9 mouse cellular contexts compared by ENCODE assay signal in the genomic region with DNA sequence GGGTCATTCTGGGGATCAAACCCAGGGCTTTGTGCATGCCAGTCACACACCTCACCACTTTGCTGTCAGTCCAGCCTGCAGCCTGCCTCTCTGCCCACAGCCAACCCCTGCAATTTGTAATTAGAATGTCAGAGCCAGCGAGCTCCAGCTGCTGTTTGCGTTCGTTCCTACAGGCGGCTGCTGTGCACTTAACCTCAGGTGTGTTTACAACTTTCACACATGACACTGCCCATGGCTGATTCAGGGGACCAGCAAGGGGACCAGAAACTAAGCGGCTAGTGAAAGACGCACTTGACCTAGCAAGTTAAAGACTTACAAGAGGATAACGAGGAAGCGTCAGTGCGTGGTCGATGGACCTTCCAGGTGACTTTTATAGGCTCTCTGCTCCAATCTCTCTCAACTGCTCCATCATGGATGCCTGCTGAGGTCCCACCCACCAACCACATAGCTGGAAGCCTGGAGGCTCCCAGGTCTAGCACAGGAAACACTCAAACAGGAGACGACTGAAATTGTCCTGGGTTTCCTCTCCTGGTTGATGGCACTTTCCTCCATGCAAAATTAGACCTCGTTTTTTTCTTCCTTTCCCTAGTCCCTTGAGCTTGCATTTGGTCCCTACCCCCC. TPM values are rescaled to one million over a fixed set of nuclear protein-coding genes. Genes with fewer than 3 reads are reported as not detected.
A peak's percentile ranks its signal among the peaks of the same experiment; 100 is the strongest.
DNase-seq lines count a peak whose midpoint lies in the region; ATAC-seq and TF ChIP-seq lines count a peak whose summit lies in the region.
"Had no signal": no experiment of that assay in that cellular context is flagged by ENCODE, and none has a peak within 500 bp of the region (broad histone marks: within the 10 kb centered on the region; RNA-seq: fewer than 3 reads in every experiment).

No protein-coding gene starts in this region.

- DNase-seq in gastrocnemius, adult 2 months, result no peak
- DNase-seq in gastrocnemius, postnatal 14 days, result no peak
- DNase-seq in ES-E14 (ENCODE audit: low read depth, low spot score), result no peak
- peak; percentile 58 for DNase-seq in kidney, adult 9 months
- DNase-seq in natural killer cell, adult 2 months (ENCODE audit: low spot score in 2 of 2), result no peak
- no peak for DNase-seq in midbrain, embryonic 14.5 days

- no peak for ATAC-seq in liver, embryonic 15.5 days (ENCODE audit: insufficient read depth)
- no peak for ATAC-seq in granulocyte monocyte progenitor cell, adult 5-6 weeks (replicated peaks; ENCODE audit: poor library complexity, severe bottlenecking)
- no peak for ATAC-seq in midbrain, embryonic 14.5 days (ENCODE audit: low FRiP score, low TSS enrichment)

- 43% methylated on average over 12 of the region's 12 CpGs for WGBS in liver, embryonic 15.5 days (ENCODE audit: insufficient replicate concordance)
- 38% methylated on average over 12 of the region's 12 CpGs for WGBS in midbrain, embryonic 14.5 days

- in situ Hi-C loops in ES-E14 (cut with MboI; ENCODE audit: low sequenced_read_pairs in 2 of 2, unreplicated experiment in 2 of 2), result no loop called here

- intact Hi-C loops in gastrocnemius, adult 2 months (cut with DNase I), result no loop called here
- intact Hi-C loops in gastrocnemius, postnatal 14 days (cut with DNase I; ENCODE audit: low total_unique reads), result no loop called here

- peaks cover 6 to 16% of the 10 kb centered on the region in 2 experiments for H3K4me1 ChIP-seq in ES-E14 (ENCODE audit: control insufficient read depth in 2 of 2, insufficient read depth in 2 of 2, low read length in 2 of 2, poor library complexity in 1 of 2)
- H3K4me1 ChIP-seq in liver, embryonic 15.5 days (replicated peaks), result peaks cover 13% of the 10 kb centered on the region
- H3K4me1 ChIP-seq in midbrain, embryonic 14.5 days (ENCODE audit: control insufficient read depth, insufficient read depth, low read length), result peaks cover 16% of the 10 kb centered on the region

- H3K27ac ChIP-seq in gastrocnemius, adult 2 months, result peak overlapping the region; percentile 73
- H3K27ac ChIP-seq in ES-E14 (ENCODE audit: insufficient read depth, low read depth, low read length, poor library complexity, severe bottlenecking), result no peak overlapping the region
- H3K27ac ChIP-seq in liver, embryonic 15.5 days (replicated peaks), result peak overlapping the region; percentile 72
- no peak overlapping the region for H3K27ac ChIP-seq in midbrain, embryonic 14.5 days (replicated peaks; ENCODE audit: low read depth, low read length)

- peak overlapping the region; percentile 34 for H3K4me2 ChIP-seq in liver, embryonic 15.5 days
- no peak overlapping the region for H3K4me2 ChIP-seq in midbrain, embryonic 14.5 days (ENCODE audit: low read length)

- peaks cover 30% of the 10 kb centered on the region for H3K27me3 ChIP-seq in liver, embryonic 15.5 days
- H3K27me3 ChIP-seq in midbrain, embryonic 14.5 days (ENCODE audit: control insufficient read depth, insufficient read depth, low read length), result no peaks in the 10 kb centered on the region

- H3K36me3 ChIP-seq in ES-E14 (ENCODE audit: control insufficient read depth, insufficient read depth, low read length, poor library complexity, severe bottlenecking), result no peaks in the 10 kb centered on the region
- no peaks in the 10 kb centered on the region for H3K36me3 ChIP-seq in liver, embryonic 15.5 days (replicated peaks)
- no peaks in the 10 kb centered on the region for H3K36me3 ChIP-seq in midbrain, embryonic 14.5 days (ENCODE audit: control insufficient read depth, insufficient read depth, low read length)

- H3K4me3 ChIP-seq in gastrocnemius, adult 2 months, result peak overlapping the region; percentile 51
- H3K4me3 ChIP-seq in ES-E14 (ENCODE audit: insufficient read depth in 1 of 2, low read depth in 1 of 2, low read length in 2 of 2, poor library complexity in 1 of 2, severe bottlenecking in 1 of 2), result no peak overlapping the region
- peak overlapping the region; percentile 15 for H3K4me3 ChIP-seq in liver, embryonic 15.5 days (replicated peaks)
- H3K4me3 ChIP-seq in midbrain, embryonic 14.5 days (replicated peaks; ENCODE audit: low read depth, low read length), result no peak overlapping the region
- H3K4me3 ChIP-seq: megakaryocyte, embryonic 14.5 days had no signal

- H3K9ac ChIP-seq in ES-E14 (ENCODE audit: insufficient read depth, low read depth, low read length, poor library complexity, severe bottlenecking), result peak overlapping the region; percentile 12; the same call in 1 of the 2 replicates
- H3K9ac ChIP-seq in liver, embryonic 15.5 days, result no peak overlapping the region
- no peak overlapping the region for H3K9ac ChIP-seq in midbrain, embryonic 14.5 days (replicated peaks; ENCODE audit: low read length)

- no peak for TF ChIP-seq CTCF in gastrocnemius, adult 2 months (IDR thresholded peaks at IDR 0.05)

- no peaks in the 10 kb centered on the region for H3K9me3 ChIP-seq in ES-E14 (ENCODE audit: control insufficient read depth, insufficient read depth, low read depth, low read length)
- H3K9me3 ChIP-seq in liver, embryonic 15.5 days (replicated peaks), result no peaks in the 10 kb centered on the region
- no peaks in the 10 kb centered on the region for H3K9me3 ChIP-seq in midbrain, embryonic 14.5 days (ENCODE audit: control insufficient read depth, low read length)
- H3K9me3 ChIP-seq: megakaryocyte, embryonic 14.5 days had no signal

TF ChIP-seq in ES-E14, 5 proteins besides CTCF, POLR2A, EP300 and RAD21:
- no peak for TF ChIP-seq CHD2 (IDR thresholded peaks at IDR 0.05; ENCODE audit: low read depth, low read length)
- no peak for TF ChIP-seq ZC3H11A (IDR thresholded peaks at IDR 0.05; ENCODE audit: borderline replicate concordance, low read depth, low read length)
- no peak for TF ChIP-seq ZNF384 (IDR thresholded peaks at IDR 0.05; ENCODE audit: low read depth, low read length)
- TF ChIP-seq MAFK (IDR thresholded peaks at IDR 0.05; ENCODE audit: insufficient read depth, low read depth, low read length), result no peak
- TF ChIP-seq HCFC1 (IDR thresholded peaks at IDR 0.05; ENCODE audit: borderline replicate concordance, insufficient read depth, low read length), result no peak

RNA-seq across cellular contexts. Expression of a gene that starts 5.4 kb away (rescaled TPM):
- total RNA-seq in gastrocnemius, adult 2 months (2021), result 10 to 100 TPM; 65.5 to 99.4 TPM
- 100 to 1,000 TPM; 225 to 266 TPM for total RNA-seq in gastrocnemius, postnatal 14 days (2021)
- 66.7 and 67.4 TPM in 2 replicates for total RNA-seq in ES-E14 (2012; rRNA removed)
- polyA plus RNA-seq in liver, embryonic 15.5 days (2015; fragmentation: Nextera tagmentation; extraction: Ambion mirVana), result 56.2 and 62.7 TPM in 2 replicates
- total RNA-seq in granulocyte monocyte progenitor cell, adult 5-6 weeks (2014; fragmentation: Nextera tagmentation), result 16.1 and 21.9 TPM in 2 replicates
- total RNA-seq in granulocyte monocyte progenitor cell, adult 5-6 weeks (2017), result 18.5 and 33.0 TPM in 2 replicates
- 749 and 823 TPM in 2 replicates for polyA plus RNA-seq in midbrain, embryonic 14.5 days (2014; fragmentation: Nextera tagmentation; extraction: Ambion mirVana)

RNA-seq across cellular contexts. Expression of a gene that starts 5.9 kb away (rescaled TPM):
- total RNA-seq in gastrocnemius, adult 2 months (2021), result 100 to 1,000 TPM; 202 to 204 TPM
- 100 to 1,000 TPM; 250 to 257 TPM for total RNA-seq in gastrocnemius, postnatal 14 days (2021)
- total RNA-seq in ES-E14 (2012; rRNA removed), result 179 and 196 TPM in 2 replicates
- 119 and 127 TPM in 2 replicates for polyA plus RNA-seq in liver, embryonic 15.5 days (2015; fragmentation: Nextera tagmentation; extraction: Ambion mirVana)
- 82.4 and 102 TPM in 2 replicates for total RNA-seq in granulocyte monocyte progenitor cell, adult 5-6 weeks (2014; fragmentation: Nextera tagmentation)
- total RNA-seq in granulocyte monocyte progenitor cell, adult 5-6 weeks (2017), result 49.5 and 79.7 TPM in 2 replicates
- 535 and 570 TPM in 2 replicates for polyA plus RNA-seq in midbrain, embryonic 14.5 days (2014; fragmentation: Nextera tagmentation; extraction: Ambion mirVana)

RNA-seq across cellular contexts. Expression of a gene that starts 13.8 kb away (rescaled TPM):
- total RNA-seq in gastrocnemius, adult 2 months (2021), result under 1 TPM; 0.11 to 0.13 TPM
- total RNA-seq in gastrocnemius, postnatal 14 days (2021), result under 1 TPM; 0.43 to 0.62 TPM
- 1.0 and 1.2 TPM in 2 replicates for total RNA-seq in ES-E14 (2012; rRNA removed)
- 0.13 and 0.18 TPM in 2 replicates for polyA plus RNA-seq in liver, embryonic 15.5 days (2015; fragmentation: Nextera tagmentation; extraction: Ambion mirVana)
- 1.4 and 3.8 TPM in 2 replicates for total RNA-seq in granulocyte monocyte progenitor cell, adult 5-6 weeks (2014; fragmentation: Nextera tagmentation)
- total RNA-seq in granulocyte monocyte progenitor cell, adult 5-6 weeks (2017), result 1.4 and 9.6 TPM in 2 replicates
- polyA plus RNA-seq in midbrain, embryonic 14.5 days (2014; fragmentation: Nextera tagmentation; extraction: Ambion mirVana), result 3.3 and 3.5 TPM in 2 replicates

RNA-seq across cellular contexts. Expression of a gene that starts 37.3 kb away (rescaled TPM):
- not detected for total RNA-seq in gastrocnemius, adult 2 months (2021)
- total RNA-seq in gastrocnemius, postnatal 14 days (2021), result under 1 TPM; 0.27 to 0.51 TPM
- total RNA-seq in ES-E14 (2012; rRNA removed), result 0.37 and 0.49 TPM in 2 replicates
- 0.07 and 0.20 TPM in 2 replicates for polyA plus RNA-seq in liver, embryonic 15.5 days (2015; fragmentation: Nextera tagmentation; extraction: Ambion mirVana)
- 0.90 TPM in 1 of 2 replicates, not detected in the other for total RNA-seq in granulocyte monocyte progenitor cell, adult 5-6 weeks (2014; fragmentation: Nextera tagmentation)
- total RNA-seq in granulocyte monocyte progenitor cell, adult 5-6 weeks (2017), result 0.41 and 0.60 TPM in 2 replicates
- polyA plus RNA-seq in midbrain, embryonic 14.5 days (2014; fragmentation: Nextera tagmentation; extraction: Ambion mirVana), result 0.11 and 0.27 TPM in 2 replicates

RNA-seq across cellular contexts. Expression of a gene that starts 40.1 kb away (rescaled TPM):
- total RNA-seq in gastrocnemius, adult 2 months (2021), result 100 to 1,000 TPM; 108 to 115 TPM
- 100 to 1,000 TPM in 1 of 2 experiments, 10 to 100 TPM in 1; 99.1 to 100 TPM for total RNA-seq in gastrocnemius, postnatal 14 days (2021)
- total RNA-seq in ES-E14 (2012; rRNA removed), result 138 and 141 TPM in 2 replicates
- 52.4 and 55.1 TPM in 2 replicates for polyA plus RNA-seq in liver, embryonic 15.5 days (2015; fragmentation: Nextera tagmentation; extraction: Ambion mirVana)
- 96.6 and 112 TPM in 2 replicates for total RNA-seq in granulocyte monocyte progenitor cell, adult 5-6 weeks (2014; fragmentation: Nextera tagmentation)
- total RNA-seq in granulocyte monocyte progenitor cell, adult 5-6 weeks (2017), result 48.8 and 52.0 TPM in 2 replicates
- polyA plus RNA-seq in midbrain, embryonic 14.5 days (2014; fragmentation: Nextera tagmentation; extraction: Ambion mirVana), result 85.6 and 85.9 TPM in 2 replicates

Comparison
In these comparisons a context has a peak if more than half of its experiments do, and no peak if none do; other contexts are left out.
1. H3K27ac ChIP-seq: peak in gastrocnemius, adult 2 months (single experiment) and liver, embryonic 15.5 days (single experiment); none in ES-E14 (single experiment) and midbrain, embryonic 14.5 days (single experiment).
2. H3K4me3 ChIP-seq: peak in gastrocnemius, adult 2 months (single experiment) and liver, embryonic 15.5 days (single experiment); none in ES-E14 (0 of 2) and midbrain, embryonic 14.5 days (single experiment).